ENCODE assay signal across 14 mouse cellular contexts in genomic region chr4:64175938-64176337, GRCm38 (mm10).
A peak's percentile ranks its signal among the peaks of the same experiment; 100 is the strongest.
DNase-seq lines count a peak whose midpoint lies in the region; ATAC-seq lines count a peak whose summit lies in the region.
"Had no signal": no experiment of that assay in that cellular context is flagged by ENCODE, and none has a peak within 500 bp of the region (broad histone marks: within the 10 kb centered on the region; RNA-seq: fewer than 3 reads in every experiment).

No protein-coding gene starts in this region.

- no peak overlapping the region for H3K27ac ChIP-seq in liver, embryonic 12.5 days
- H3K27ac ChIP-seq: embryonic facial prominence, embryonic 12.5 days; heart, embryonic 15.5 days had no signal

- no peaks in the 10 kb centered on the region for H3K36me3 ChIP-seq in liver, embryonic 12.5 days
- H3K36me3 ChIP-seq: embryonic facial prominence, embryonic 12.5 days; heart, embryonic 15.5 days had no signal

- ATAC-seq in liver, embryonic 12.5 days = no peak
- ATAC-seq: forebrain, embryonic 14.5 days had no signal

- H3K27me3 ChIP-seq in liver, embryonic 12.5 days (replicated peaks) = no peaks in the 10 kb centered on the region
- H3K27me3 ChIP-seq: embryonic facial prominence, embryonic 12.5 days; heart, embryonic 15.5 days had no signal

- intact Hi-C loops in heart, postnatal 14 days (cut with DNase I) = no loop called here
- intact Hi-C loops in heart, postnatal 36 days (cut with DNase I) = no loop called here
- intact Hi-C loops in left cerebral cortex, postnatal 4 days (cut with DNase I) = no loop called here
- intact Hi-C loops in left cerebral cortex, postnatal 14 days (cut with DNase I) = no loop called here

- H3K4me2 ChIP-seq in liver, embryonic 12.5 days = no peak overlapping the region
- H3K4me2 ChIP-seq: embryonic facial prominence, embryonic 12.5 days; heart, embryonic 15.5 days had no signal

- peak; percentile 2 to 10 for DNase-seq in heart, postnatal 14 days
- no peak for DNase-seq in heart, postnatal 36 days
- DNase-seq in left cerebral cortex, postnatal 4 days = peak; percentile 21
- DNase-seq in left cerebral cortex, adult 11 months (ENCODE audit: low spot score) = no peak
- DNase-seq in R1 (ENCODE audit: low read depth, low spot score) = peak; percentile 12
- peak; percentile 11 for DNase-seq in lung, postnatal 25 days (ENCODE audit: low spot score)
- DNase-seq in left cerebral cortex, postnatal 14 days (ENCODE audit: low spot score in 2 of 2) = no peak
- DNase-seq: cerebellum, postnatal 10 days; gastrocnemius, postnatal 14 days; thymus, postnatal 14 days had no signal

- no peak overlapping the region for H3K4me3 ChIP-seq in liver, embryonic 12.5 days
- H3K4me3 ChIP-seq: embryonic facial prominence, embryonic 12.5 days; heart, embryonic 15.5 days had no signal

- H3K9me3 ChIP-seq in liver, embryonic 12.5 days (replicated peaks) = no peaks in the 10 kb centered on the region
- H3K9me3 ChIP-seq: embryonic facial prominence, embryonic 12.5 days; heart, embryonic 15.5 days had no signal

- no peaks in the 10 kb centered on the region for H3K4me1 ChIP-seq in liver, embryonic 12.5 days
- H3K4me1 ChIP-seq: embryonic facial prominence, embryonic 12.5 days; heart, embryonic 15.5 days had no signal

- WGBS in liver, embryonic 12.5 days (ENCODE audit: insufficient replicate concordance) = 28% methylated on average over 3 of the region's 3 CpGs

- H3K9ac ChIP-seq in liver, embryonic 12.5 days = no peak overlapping the region
- H3K9ac ChIP-seq: embryonic facial prominence, embryonic 12.5 days; heart, embryonic 15.5 days had no signal

Comparison
In these comparisons a context has a peak if more than half of its experiments do, and no peak if none do; other contexts are left out.
1. DNase-seq: peak in heart, postnatal 14 days (2 of 2), left cerebral cortex, postnatal 4 days (single experiment), R1 (single experiment) and lung, postnatal 25 days (single experiment); none in heart, postnatal 36 days (0 of 2), left cerebral cortex, adult 11 months (single experiment) and left cerebral cortex, postnatal 14 days (0 of 2).